Mouse (Mus musculus) heart, embryonic 14.5 days (tissue): ENCODE results near the gene Snrnp70. TPM values are rescaled to one million over a fixed set of nuclear protein-coding genes. Genes with fewer than 3 reads are reported as not detected.
"Not testable (repeated sequence)": the region's sequence is repeated elsewhere in the genome, so short reads cannot be mapped to it uniquely, and the experiment has no call there.

ENCODE experiments used
- ATAC-seq: fragments of 200-750 bp; cut with Nextera tagmentation; 2 replicates; pipeline ENCODE4 v1.8.0; 2017; ENCODE audit warnings: low read depth, moderate TSS enrichment; ENCODE audit not compliant: insufficient number of reproducible peaks, insufficient read depth, low FRiP score
- H3K27ac ChIP-seq, 2 experiments: fragments of 200-500 bp in 1 of 2; fragments of 300-500 bp in 1 of 2; sonication (generic) in 1 of 2; replicated peaks in 1 of 2; 2 replicates each; pipeline ENCODE4 v1.5.1; 2012 to 2014; ENCODE audit warnings: low read depth in 2 of 2, low read length in 2 of 2, control low read depth in 1 of 2, mild to moderate bottlenecking in 1 of 2, mixed read lengths in 1 of 2; ENCODE audit not compliant: control insufficient read depth in 1 of 2, insufficient read depth in 1 of 2
- H3K27me3 ChIP-seq: fragments of 300-500 bp; sonication (generic); 2 replicates; pipeline ENCODE4 v1.6.1; 2014; ENCODE audit warnings: mild to moderate bottlenecking, low read length, control low read depth; ENCODE audit not compliant: control insufficient read depth, insufficient read depth
- H3K36me3 ChIP-seq: fragments of 300-500 bp; sonication (generic); 2 replicates; pipeline ENCODE4 v1.6.1; 2014; ENCODE audit warnings: mild to moderate bottlenecking, control low read depth, low read length, mixed read lengths; ENCODE audit not compliant: control insufficient read depth, insufficient read depth
- H3K4me1 ChIP-seq, 2 experiments: fragments of 200-500 bp in 1 of 2; fragments of 300-500 bp in 1 of 2; sonication (generic) in 1 of 2; 2 replicates each; pipeline ENCODE4 v1.6.1; 2012 to 2014; ENCODE audit warnings: low read length in 2 of 2, control low read depth in 1 of 2, mixed read lengths in 1 of 2; ENCODE audit not compliant: control insufficient read depth in 2 of 2, insufficient read depth in 2 of 2
- H3K4me2 ChIP-seq: fragments of 300-500 bp; sonication (generic); 2 replicates; pipeline ENCODE4 v1.6.1; 2014; ENCODE audit warnings: mild to moderate bottlenecking, low read length
- H3K4me3 ChIP-seq, 2 experiments: fragments of 200-500 bp in 1 of 2; fragments of 300-500 bp in 1 of 2; sonication (generic) in 1 of 2; 2 replicates each; pipeline ENCODE4 v1.5.1; 2012 to 2014; ENCODE audit warnings: low read length in 2 of 2, mild to moderate bottlenecking in 2 of 2, control low read depth in 1 of 2, low read depth in 1 of 2, moderate library complexity in 1 of 2; ENCODE audit not compliant: control insufficient read depth in 1 of 2, insufficient read depth in 1 of 2
- H3K9ac ChIP-seq: fragments of 300-500 bp; sonication (generic); 2 replicates; pipeline ENCODE4 v1.6.1; 2014; ENCODE audit warnings: mild to moderate bottlenecking, low read length
- H3K9me3 ChIP-seq: fragments of 300-500 bp; sonication (generic); 2 replicates; pipeline ENCODE4 v1.6.1; 2016; ENCODE audit warnings: low read length, control low read depth; ENCODE audit not compliant: control insufficient read depth
- WGBS: fragments of 180-500 bp; shearing (Covaris S2); extraction: QIAGEN DNeasy Blood & Tissue Kit; methylation state at CpG from one replicate; pipeline ENCODE4 v1.1.7; 2014; 5-methylcytosine and 5-hydroxymethylcytosine counted together
- polyA plus RNA-seq: library from polyadenylated mRNA; unstranded; fragments of >200 nt; fragmentation: Nextera tagmentation; extraction: Ambion mirVana; gene quantifications from 2 replicates; pipeline ENCODE4 v1.2.1, GENCODE M21; 2014

Snrnp70 gene
- polyA plus RNA-seq, 1 experiment from 2014 or later = 65.2 TPM

DNA sequence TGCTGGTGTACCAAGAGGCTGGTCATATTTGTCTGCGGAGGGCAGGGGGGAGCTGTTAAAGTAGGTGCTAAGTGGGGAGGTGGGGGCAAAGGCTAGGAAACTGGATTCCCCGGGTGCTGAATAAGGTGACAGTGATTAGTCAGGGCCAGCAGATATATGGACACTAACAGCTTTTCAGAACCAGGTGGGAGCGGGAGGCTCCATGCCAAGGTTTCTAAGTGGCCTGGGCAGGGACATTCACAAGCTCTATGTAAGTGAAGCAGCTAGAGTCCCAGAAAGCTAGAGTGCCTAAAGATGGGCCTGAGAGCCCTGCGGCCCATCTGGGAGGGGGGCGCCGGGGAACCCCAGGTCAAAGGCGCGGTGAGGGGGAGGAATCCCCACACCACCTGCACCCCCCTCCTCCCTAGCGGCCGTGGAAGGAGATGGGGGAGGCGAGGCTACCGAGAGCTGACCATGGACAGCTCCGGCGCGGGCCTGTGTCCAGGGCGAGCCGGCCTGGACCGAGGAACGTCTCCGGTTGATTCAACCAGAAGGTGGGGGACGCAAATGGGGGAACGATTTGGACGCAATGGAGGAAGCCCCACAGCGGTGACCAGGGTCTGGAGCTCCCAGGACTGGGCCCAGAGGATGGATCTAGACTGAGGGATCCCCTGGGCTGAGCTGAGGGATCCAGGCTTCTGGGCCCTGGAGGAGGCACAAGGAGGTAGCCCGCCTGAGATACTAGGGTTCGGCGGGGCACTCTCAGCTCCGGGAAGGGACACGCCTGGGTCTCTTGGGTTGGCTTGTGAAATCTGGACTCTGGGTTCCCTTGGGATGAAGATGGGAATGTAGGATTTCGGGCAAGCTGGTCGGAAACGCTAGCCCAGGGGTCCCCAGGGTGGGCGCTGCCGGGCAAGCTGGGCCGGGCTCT lies 29.5 kb downstream of the Snrnp70 start:
- peak overlapping the region; percentile 69 for H3K9ac ChIP-seq
- peak overlapping the region; percentile 42 to 62 for H3K4me3 ChIP-seq
- no peaks in the 10 kb centered on the region for H3K9me3 ChIP-seq

DNA sequence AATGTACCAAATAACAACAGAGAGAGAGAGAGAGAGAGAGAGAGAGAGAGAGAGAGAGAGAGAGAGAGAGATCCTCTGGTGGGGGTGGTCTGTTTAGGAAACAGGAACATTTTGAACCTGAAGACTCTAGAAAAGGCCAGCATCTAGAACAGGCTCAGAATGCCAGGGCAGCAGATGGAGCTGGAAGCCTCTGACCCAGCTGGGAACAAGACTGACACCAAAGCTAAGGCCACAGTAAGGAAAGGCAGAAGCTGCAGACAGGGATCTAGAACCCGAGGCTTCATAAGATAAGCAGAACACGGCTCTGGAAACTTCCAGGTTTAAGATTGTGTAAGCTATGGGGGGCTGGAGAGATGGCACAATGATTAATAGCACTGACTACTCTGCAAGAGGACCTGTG lies 31.6 kb downstream of the Snrnp70 start:
- no peaks in the 10 kb centered on the region for H3K9me3 ChIP-seq
- no peak overlapping the region for H3K27ac ChIP-seq
- peaks cover 81% of the 10 kb centered on the region for H3K27me3 ChIP-seq
- no peak overlapping the region for H3K4me3 ChIP-seq
- ATAC-seq = no peak
- no peaks in the 10 kb centered on the region for H3K36me3 ChIP-seq
- H3K4me2 ChIP-seq = no peak overlapping the region
- WGBS = 55% methylated on average over 2 of the region's 2 CpGs
- H3K4me1 ChIP-seq = peaks cover 9 to 21% of the 10 kb centered on the region in 2 experiments
- H3K9ac ChIP-seq = no peak overlapping the region

More for the DNA sequence above, 29.5 kb downstream of the Snrnp70 start:
- no peak for ATAC-seq
- peak overlapping the region; percentile 99 for H3K4me2 ChIP-seq
- H3K4me1 ChIP-seq = peaks cover 12 to 36% of the 10 kb centered on the region in 2 experiments
- 4% methylated on average over 33 of the region's 35 CpGs for WGBS
- H3K27me3 ChIP-seq = peaks cover 73% of the 10 kb centered on the region
- H3K36me3 ChIP-seq = no peaks in the 10 kb centered on the region
- no peak overlapping the region for H3K27ac ChIP-seq

DNA sequence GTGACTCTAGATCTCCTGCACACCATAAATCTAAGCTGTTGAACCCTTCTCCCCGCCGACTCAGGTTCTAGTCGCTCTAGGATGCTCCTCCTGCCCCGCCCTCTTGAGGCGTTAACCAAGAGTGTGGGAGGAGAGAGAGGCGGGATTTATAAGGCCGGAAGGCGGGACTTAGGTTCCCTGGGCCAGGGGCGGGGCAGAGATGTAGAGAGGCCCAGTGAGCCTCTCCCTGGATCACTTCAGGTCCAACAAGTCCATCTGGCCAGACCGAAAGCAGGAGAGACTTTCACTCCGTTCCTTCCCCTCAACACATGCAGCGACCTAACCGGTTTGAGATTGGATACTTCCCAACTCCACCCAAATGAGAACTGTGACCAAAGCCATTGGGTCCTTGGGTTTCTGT lies 32.7 kb downstream of the Snrnp70 start:
- Histone ChIP-seq H3K4me3 (no peak overlapping the region), H3K9me3 (no peaks in the 10 kb centered on the region), H3K9ac (no peak overlapping the region), H3K4me1 (peaks cover 7 to 19% of the 10 kb centered on the region in 2 experiments), H3K27me3 (peaks cover 70% of the 10 kb centered on the region), H3K4me2 (no peak overlapping the region), H3K27ac (no peak overlapping the region), H3K36me3 (no peaks in the 10 kb centered on the region)
- ATAC-seq = no peak
- WGBS = 8% methylated on average over 13 of the region's 13 CpGs

DNA sequence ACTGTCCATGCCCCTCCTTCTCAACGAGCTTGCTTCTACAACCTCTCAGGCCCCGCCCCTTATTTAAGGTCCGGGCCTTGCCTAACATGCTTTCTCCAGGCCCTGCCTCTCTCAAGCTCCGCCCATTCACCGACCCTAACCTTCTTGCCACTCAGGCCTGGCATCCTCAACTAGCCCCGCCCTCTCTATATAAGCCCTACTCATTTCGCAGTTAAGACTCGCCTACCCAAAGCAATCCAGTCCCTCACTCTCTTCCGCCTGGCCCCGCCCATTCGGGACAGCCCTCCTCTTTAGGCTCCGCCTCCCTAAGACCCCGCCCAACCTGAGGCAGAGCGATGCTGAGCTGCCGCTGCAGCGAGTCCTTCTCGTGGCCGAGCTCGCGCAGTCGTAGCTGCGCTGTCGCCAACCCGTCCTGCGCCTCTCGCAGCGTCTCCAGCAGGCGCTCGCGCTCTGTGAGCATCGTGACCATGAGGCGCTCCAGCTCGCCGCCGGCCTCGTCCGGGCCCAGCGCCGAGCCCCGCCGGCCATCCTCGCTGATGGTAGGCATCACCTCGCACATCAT lies 34.2 kb downstream of the Snrnp70 start:
- peak overlapping the region; percentile 71 for H3K4me2 ChIP-seq
- H3K9ac ChIP-seq = peak overlapping the region; percentile 52; the same call in 1 of the 2 replicates
- H3K4me1 ChIP-seq = peaks cover 2 to 14% of the 10 kb centered on the region in 2 experiments; a peak in 3 of 4 replicates
- peaks cover 76% of the 10 kb centered on the region for H3K27me3 ChIP-seq
- WGBS = under 1% methylated on average over 43 of the region's 43 CpGs
- ATAC-seq = peak; percentile 64
- no peak overlapping the region for H3K27ac ChIP-seq
- H3K4me3 ChIP-seq = peak overlapping the region; percentile 35 to 37
- no peaks in the 10 kb centered on the region for H3K36me3 ChIP-seq
- H3K9me3 ChIP-seq = no peaks in the 10 kb centered on the region

DNA sequence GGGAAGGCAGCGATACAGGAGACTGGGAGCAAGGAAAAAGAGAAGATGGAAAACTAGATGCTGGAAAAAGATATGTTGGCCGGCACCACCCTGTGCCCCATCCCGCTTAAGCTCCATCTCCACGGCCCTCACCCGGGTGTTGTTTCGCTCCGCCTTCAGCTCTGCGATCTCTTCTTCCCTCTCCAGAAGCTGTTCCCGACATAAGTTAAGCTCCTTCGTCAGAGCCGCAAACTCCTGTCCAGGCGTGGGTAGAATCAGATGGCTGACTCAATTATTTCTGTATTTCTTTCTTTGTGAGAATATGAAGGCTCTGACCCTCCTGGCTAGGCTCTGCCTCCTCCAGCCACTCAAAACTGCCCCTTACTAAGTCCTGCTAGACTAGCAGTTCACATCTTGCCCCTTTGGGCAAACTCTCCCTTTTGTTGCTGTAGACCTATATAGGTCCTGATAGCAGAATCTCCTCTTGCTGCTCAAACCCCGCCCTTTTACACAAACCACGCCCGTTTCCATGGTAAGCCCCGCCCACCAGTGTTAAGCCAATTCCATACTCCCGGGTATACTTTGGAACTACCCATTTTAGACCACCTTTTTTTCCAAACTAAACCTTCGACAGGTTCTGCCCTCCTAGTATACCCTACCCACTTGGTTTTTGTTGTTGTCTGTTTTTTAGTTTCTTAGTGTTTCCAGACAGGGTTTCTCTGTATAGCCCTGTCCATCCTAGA lies 35.0 kb downstream of the Snrnp70 start:
- ATAC-seq = no peak
- Histone ChIP-seq H3K4me3 (no peak overlapping the region), H3K9ac (no peak overlapping the region), H3K4me1 (peaks cover 2 to 8% of the 10 kb centered on the region in 2 experiments; a peak in 3 of 4 replicates), H3K27me3 (peaks cover 68% of the 10 kb centered on the region), H3K4me2 (no peak overlapping the region), H3K9me3 (no peaks in the 10 kb centered on the region), H3K36me3 (no peaks in the 10 kb centered on the region), H3K27ac (no peak overlapping the region)
- WGBS = 34% methylated on average over 18 of the region's 18 CpGs

DNA sequence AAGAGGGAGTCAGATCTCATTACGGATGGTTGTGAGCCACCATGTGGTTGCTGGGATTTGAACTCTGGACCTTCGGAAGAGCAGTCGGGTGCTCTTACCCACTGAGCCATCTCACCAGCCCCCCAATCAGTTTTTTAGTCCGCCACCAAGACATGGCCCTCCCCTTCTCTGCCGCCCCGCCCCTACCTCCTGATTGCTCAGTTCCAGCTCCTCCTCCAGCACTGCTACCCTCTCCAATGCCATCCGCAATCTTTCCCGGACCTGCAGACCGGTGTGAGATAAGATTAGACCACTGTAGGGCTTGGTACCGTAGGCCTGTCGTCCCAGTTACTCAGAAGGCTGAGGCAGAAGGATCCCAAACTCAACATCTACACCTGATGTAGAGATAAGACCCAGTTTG lies 36.5 kb downstream of the Snrnp70 start:
- H3K4me2 ChIP-seq, H3K36me3 ChIP-seq, H3K9me3 ChIP-seq, ATAC-seq, H3K4me1 ChIP-seq, H3K27ac ChIP-seq, H3K4me3 ChIP-seq, H3K9ac ChIP-seq: not testable (repeated sequence)
- peaks cover 58% of the 10 kb centered on the region for H3K27me3 ChIP-seq
- 32% methylated on average over 10 of the region's 11 CpGs for WGBS

- Histone ChIP-seq H3K9ac (no peak overlapping the region), H3K4me2 (no peak overlapping the region), H3K9me3 (no peaks in the 10 kb centered on the region), H3K4me3 (no peak overlapping the region), H3K4me1 (no peaks in the 10 kb centered on the region), H3K27ac (no peak overlapping the region), H3K36me3 (no peaks in the 10 kb centered on the region), H3K27me3 (peaks cover 32% of the 10 kb centered on the region)
- ATAC-seq = no peak
- 29% methylated on average over 13 of the region's 13 CpGs for WGBS
Observed at GRCm38 (mm10) chr7:45356087-45356486, 39.5 kb downstream of the Snrnp70 start.
